Mouse (Mus musculus): Measurements from ENCODE around the gene Cemip.

DNA sequence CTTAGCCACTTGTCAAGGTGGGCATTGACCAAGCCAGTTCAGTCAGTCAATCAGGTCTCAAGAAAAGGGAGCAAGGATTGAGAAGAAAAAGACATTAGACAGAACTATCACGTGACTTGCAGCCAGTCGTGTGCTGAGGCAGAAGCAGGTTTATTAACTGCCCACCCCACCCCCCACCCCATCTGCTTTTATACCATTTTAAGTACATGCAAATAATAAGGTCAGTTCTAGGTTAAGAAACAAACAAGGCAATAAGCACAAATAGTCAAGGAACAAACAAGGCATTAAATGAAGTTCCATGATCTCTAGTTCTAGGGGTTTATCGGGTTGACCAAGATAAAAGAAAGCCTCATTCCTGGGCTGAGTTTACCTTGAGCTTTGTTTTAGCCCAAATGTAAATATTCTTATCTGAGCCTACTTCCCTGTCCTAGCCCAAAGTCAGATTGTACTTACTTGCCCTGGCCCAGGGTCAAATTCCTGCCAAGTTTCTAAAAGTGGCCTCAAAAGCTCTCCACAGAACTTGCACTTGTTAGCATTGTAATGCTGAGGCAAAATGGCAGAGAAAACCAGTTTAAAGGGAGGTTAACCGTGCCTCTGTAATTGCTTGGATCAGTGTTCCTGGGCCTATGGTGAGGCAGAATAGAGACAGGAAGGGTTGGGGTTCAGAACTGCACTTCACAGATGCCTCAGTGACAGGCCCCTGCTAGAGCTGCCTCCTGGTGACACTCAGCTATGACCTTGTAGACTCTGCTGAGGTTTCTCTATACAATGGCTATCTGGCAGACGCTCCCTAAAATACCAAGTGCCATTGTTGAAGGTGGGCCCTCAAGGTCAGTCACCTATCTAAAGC is 183.8 kb downstream of the Cemip start:
- TF ChIP-seq POLR2A (IDR thresholded peaks at IDR 0.05; ENCODE audit: control insufficient read depth, extremely low read depth, insufficient read depth, low read length, poor library complexity) (no peak), CTCF (IDR thresholded peaks at IDR 0.05; ENCODE audit: borderline replicate concordance, control insufficient read depth, extremely low read depth, insufficient read depth, low read length, poor library complexity) (no peak)

All from thymus, adult 2 months (tissue).